Mouse (Mus musculus) frontal cortex, postnatal 10 days (tissue): ENCODE measurements around the gene Fam53b.

Source experiments
- DNase-seq, 2 experiments: peaks; one replicate each; pipeline ENCODE4 v3.0.0; 2022; ENCODE audit warnings: low spot score in 2 of 2, mixed read lengths in 1 of 2

Fam53b gene

GRCm38 (mm10) chr7:132766235-132766871 is 47.3 kb downstream of the Fam53b start:
- DNase-seq: no peak

DNA sequence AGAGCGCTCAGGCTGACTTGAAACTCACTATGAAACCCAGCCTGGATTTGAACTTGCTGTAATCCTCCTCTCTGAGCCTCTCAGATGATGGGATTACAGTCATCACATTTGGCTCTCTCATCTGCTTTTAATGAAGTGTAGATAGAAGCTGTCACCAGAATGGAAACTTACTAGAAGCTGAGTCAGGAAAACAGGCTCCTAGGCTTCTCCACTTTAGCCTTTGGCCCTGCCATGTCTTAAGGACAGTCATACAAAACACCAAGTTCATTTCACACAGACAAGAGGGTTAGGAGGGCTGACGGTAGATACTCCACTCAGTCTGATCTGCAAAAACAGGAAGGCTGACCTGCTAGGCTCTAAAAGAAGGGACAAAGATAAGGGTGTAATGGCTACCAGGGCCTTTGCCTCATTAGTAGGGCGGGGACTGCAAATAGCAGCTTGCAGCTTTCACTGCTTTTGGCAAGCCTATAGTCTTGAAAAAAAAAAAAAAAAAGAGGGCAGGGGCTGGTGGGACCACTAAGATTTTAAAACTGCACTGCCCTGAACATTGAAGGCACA is 48.0 kb downstream of the Fam53b start:
- no peak for DNase-seq

- DNase-seq: no peak
These were observed 48.7 kb downstream of the Fam53b start for GRCm38 (mm10) chr7:132764896-132765491.

- no peak for DNase-seq
These were observed 49.4 kb downstream of the Fam53b start for GRCm38 (mm10) chr7:132764314-132764713.

DNA sequence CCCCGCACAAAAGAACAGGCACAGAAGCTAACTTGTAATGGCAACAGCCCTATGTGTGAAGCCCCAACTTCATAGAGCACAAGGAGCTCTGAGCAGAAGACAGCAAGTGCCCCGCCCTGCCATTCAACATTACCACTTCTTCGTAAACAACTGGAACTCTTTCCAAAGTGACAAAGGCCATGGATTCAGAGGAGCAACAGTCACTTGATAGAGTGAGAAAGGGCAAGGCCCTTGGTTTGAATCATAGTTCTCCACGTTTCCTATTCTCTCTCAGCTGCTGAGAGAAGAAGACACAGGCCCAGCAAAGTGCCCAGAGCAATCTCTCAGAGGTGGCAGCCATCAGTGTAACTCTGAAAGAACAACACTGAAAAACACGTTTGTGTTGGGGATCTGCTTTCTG is 49.8 kb downstream of the Fam53b start:
- DNase-seq: no peak

- DNase-seq: no peak
These were observed 50.3 kb downstream of the Fam53b start for GRCm38 (mm10) chr7:132763351-132763750.

DNA sequence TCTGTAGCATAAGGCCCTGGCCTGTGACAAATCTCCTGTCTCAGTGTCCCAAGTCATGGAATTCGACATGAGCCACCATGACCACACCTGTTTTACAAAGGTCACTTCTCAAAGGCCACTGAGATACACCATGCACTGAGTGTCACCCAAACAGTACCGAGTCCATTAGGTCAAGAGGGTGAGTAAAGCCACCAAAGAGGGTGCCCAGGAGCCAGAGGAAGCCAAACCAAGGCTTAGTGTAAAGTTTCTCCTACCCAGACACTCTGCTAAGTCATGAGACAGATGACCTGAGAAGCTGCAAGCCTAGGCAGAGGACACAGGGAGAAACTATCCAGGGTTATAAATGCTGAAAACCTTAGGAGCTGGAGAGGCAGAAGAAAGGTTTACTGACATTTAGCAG is 52.3 kb downstream of the Fam53b start:
- no peak for DNase-seq

GRCm38 (mm10) chr7:132760589-132761180 is 53.0 kb downstream of the Fam53b start:
- DNase-seq: no peak

DNA sequence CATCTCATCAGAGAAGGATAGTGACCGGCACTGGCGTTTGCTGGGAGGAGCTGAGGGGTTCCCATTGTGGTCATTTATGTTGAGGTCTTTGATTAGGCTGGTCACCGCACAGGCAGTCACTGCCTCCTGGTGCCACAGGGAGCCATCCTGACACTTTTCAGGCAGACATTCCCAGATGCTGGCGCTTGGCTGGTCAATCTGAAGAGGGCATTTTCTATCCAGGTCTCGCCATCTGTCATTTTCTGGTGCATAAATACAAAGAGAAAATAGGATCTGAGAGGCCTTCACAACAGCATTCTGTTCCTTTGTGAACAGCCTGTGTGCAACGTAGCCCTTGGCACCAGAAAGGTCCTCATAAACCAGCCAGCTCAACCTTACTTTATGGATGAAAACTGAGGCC is 53.8 kb downstream of the Fam53b start:
- no peak for DNase-seq

DNA sequence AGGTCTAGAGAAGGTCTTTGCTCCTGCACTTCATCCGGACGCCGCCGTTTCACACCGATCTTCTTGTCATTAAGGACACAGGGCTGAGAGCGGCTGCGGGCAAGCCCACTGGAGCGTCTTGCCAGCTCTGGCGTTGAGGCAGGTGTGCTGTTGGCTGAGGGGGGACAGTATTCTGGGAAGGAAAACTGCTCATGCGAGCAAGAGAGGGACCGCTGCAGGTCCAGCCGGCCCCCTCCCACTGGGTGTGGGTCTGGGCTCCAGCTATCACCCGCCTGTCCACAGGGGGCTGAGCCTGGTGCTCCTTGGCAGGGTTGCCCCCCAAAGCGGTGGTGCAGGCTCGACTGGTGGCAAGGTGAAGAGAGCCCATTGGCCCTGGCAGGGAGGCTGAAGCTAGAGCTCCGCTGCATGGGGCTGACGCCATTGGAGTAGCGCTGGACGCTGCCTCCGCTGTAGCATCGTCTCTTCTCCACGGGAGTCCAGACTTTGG is 54.2 kb downstream of the Fam53b start:
- no peak for DNase-seq

DNA sequence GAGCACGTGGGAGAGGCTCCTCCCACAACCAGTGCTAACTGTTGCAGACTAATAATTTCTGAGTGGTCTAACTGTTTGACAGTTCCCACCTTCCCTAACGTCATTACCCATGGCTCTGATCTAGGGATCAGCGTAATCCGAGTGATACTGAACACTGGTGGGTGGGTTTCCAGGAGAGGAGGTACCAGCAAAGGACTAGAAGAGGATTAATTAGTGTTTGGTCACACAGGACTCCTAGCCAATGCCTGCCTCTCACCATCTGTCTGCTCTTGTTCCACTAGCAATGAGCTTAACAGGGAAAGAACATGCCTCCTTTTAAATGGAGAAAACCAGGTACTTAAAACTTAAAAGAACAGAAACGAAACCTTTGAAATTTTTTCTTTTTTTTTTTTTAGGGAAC is 54.8 kb downstream of the Fam53b start:
- no peak for DNase-seq

- no peak for DNase-seq
These were observed 57.4 kb downstream of the Fam53b start for GRCm38 (mm10) chr7:132756325-132756724.

- no peak for DNase-seq
These were observed 59.3 kb downstream of the Fam53b start for GRCm38 (mm10) chr7:132754389-132754750.

DNA sequence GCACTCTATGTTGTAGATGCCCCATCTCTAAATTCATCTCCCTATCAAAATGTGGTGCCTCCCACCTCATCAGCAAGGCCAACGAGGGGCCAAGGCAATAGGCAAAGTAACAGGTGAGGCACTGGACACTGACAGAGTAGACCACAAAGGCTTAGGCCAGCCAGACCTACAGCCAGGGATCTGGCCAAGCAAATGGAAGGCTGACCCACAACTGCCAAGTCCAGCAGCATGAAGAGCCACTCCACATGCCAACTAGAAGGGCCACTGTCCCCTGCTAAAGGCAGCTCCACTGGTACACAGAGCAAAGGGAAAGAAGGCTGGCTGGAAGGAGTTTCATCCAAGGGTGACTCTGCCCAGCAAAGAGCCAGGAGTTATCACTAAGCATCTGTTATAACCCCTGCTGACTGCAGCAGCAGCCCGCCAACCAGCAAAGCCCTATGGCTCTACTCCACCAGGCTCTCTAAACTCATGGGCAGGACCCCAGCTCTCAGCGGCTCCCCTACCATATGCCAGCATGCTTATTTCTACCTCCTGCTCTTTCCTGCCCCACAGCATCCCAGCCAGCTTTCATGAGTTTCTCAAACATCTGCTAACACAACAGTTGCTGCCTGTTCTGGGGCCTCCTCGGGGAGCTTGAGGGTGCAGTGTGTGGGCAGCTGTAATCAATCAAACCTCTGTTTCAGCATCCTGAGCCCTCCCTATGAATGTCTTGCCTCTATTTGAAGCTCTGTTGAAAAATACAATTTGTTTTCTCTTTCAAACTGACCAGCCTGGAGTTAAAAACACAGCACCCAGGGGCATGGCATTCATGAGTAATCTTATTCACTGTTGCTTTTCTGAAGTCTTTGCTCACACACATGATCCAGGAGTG is 59.9 kb downstream of the Fam53b start:
- no peak for DNase-seq

- no peak for DNase-seq
These were observed 62.0 kb downstream of the Fam53b start for GRCm38 (mm10) chr7:132751716-132752115.

DNA sequence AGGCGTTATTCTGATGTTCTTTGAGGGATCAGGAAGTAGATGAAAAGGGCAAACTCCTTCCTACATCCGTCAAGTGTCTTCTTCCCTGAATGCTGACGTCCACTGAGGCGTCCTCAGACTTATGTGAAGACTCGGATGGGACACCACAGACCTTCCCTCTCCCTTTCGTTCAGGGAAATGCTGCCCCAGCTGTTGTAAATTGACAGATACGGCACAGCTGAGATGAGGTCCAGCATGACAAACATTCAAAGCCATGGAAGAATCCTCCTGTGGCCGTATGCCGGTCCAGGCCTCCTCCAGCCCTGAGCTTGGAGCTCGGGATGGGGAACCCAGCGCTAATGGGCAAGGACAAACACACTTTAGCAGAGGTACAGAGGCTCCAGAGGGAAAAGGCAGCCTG is 64.2 kb downstream of the Fam53b start:
- DNase-seq: no peak

- no peak for DNase-seq
These were observed 65.5 kb downstream of the Fam53b start for GRCm38 (mm10) chr7:132748076-132748769.

DNA sequence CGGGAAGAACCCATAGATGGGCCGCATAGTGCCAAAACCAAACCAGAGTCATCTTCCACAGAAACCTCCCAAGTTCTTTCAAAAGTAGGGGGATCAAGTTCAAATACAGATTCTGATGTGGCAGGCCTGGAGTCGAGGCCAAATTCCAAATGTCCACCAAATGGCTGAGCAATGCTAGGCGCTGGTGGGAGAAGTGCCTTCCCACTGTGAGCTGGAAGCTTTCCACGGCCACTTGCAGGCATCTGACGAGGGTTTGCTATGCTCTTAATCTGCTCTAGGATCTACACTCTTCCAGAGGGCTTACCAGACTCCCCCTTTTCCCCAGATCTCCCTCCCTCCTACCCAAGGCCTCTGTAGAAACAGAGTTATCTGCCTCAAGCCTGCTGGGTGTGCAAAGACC is 66.6 kb downstream of the Fam53b start:
- no peak for DNase-seq

- no peak for DNase-seq
These were observed 70.8 kb downstream of the Fam53b start for GRCm38 (mm10) chr7:132742912-132743311.

- DNase-seq: no peak
These were observed 73.9 kb downstream of the Fam53b start for GRCm38 (mm10) chr7:132739829-132740228.

DNA sequence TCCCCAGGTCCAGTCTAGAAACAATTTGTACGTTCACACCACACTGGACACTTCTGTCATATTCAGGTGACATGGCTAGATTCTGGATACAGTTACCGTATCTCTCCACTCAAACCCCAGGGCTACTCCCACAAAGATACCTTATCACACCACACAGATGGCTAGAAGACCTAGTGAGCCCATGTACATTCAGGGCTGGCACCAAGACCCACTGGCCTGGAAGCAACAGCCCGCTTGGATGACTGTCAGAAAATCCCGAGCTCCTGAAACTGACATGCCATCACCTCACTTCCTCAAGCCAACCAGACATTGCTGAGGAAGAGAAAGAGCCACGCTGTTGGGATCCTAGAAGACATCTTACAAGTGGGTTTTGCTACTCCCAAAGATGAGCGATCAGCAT is 74.8 kb downstream of the Fam53b start:
- DNase-seq: no peak
